Mouse (Mus musculus) CH12.LX (cell line): ENCODE results near the gene Sipa1l2.
A peak's percentile ranks its signal among the peaks of the same experiment; 100 is the strongest.

Experiments
- CTCF ChIP-seq, 2 experiments: IDR thresholded peaks in 1 of 2; conservative IDR thresholded peaks in 1 of 2; 2 replicates each; pipeline ENCODE4 v1.5.1; 2011 to 2012; ENCODE audit warnings: low read depth in 2 of 2, low read length in 2 of 2, improper control_type of control experiment in 1 of 2, inconsistent platforms in 1 of 2, mild to moderate bottlenecking in 1 of 2, moderate library complexity in 1 of 2
- EP300 ChIP-seq: IDR thresholded peaks from 2 replicates; pipeline ENCODE4 v1.6.1; 2011; ENCODE audit warnings: low read length, improper control_type of control experiment
- MAFK ChIP-seq: IDR thresholded peaks from 2 replicates; pipeline ENCODE4 v1.6.1; 2011; ENCODE audit warnings: low read length, improper control_type of control experiment; ENCODE audit not compliant: insufficient replicate concordance
- MAZ ChIP-seq: IDR thresholded peaks from 2 replicates; pipeline ENCODE4 v1.6.1; 2012; ENCODE audit warnings: low read depth, mild to moderate bottlenecking, inconsistent platforms, low read length, improper control_type of control experiment, moderate library complexity
- NRF1 ChIP-seq: IDR thresholded peaks from 2 replicates; pipeline ENCODE4 v1.6.1; 2014; ENCODE audit warnings: low read depth, mild to moderate bottlenecking, inconsistent platforms, low read length, improper control_type of control experiment, moderate library complexity
- POLR2A ChIP-seq: IDR thresholded peaks from 2 replicates; pipeline ENCODE4 v1.6.1; 2011; ENCODE audit warnings: low read depth, mild to moderate bottlenecking, improper control_type of control experiment, low read length
- POLR2AphosphoS2 ChIP-seq: IDR thresholded peaks from 2 replicates; pipeline ENCODE4 v1.6.1; 2011; ENCODE audit warnings: low read depth, low read length, improper control_type of control experiment
- RCOR1 ChIP-seq: conservative IDR thresholded peaks from 2 replicates; pipeline ENCODE4 v1.6.1; 2012; ENCODE audit warnings: low read depth, mild to moderate bottlenecking, inconsistent platforms, low read length, improper control_type of control experiment
- TCF12 ChIP-seq: IDR thresholded peaks from 2 replicates; pipeline ENCODE4 v1.6.1; 2014; ENCODE audit warnings: low read depth, mild to moderate bottlenecking, inconsistent platforms, low read length, improper control_type of control experiment
- ZC3H11A ChIP-seq: IDR thresholded peaks from 2 replicates; pipeline ENCODE4 v1.6.1; 2012; ENCODE audit warnings: low read depth, mild to moderate bottlenecking, inconsistent platforms, low read length, improper control_type of control experiment

- TF ChIP-seq ZC3H11A: no peak
- no peak for TF ChIP-seq EP300
- TF ChIP-seq CTCF (conservative IDR thresholded peaks at IDR 0.05 in 1 of 2, IDR thresholded peaks at IDR 0.05 in 1 of 2; ENCODE audit: low read depth in 2 of 2, low read length in 2 of 2): no peak
- TF ChIP-seq MAFK: no peak
- TF ChIP-seq MAZ: 0 out of 2 replicates have a peak, but pooled peaks have one; percentile 41
- TF ChIP-seq POLR2AphosphoS2: no peak
- TF ChIP-seq POLR2A: no peak
- no peak for TF ChIP-seq TCF12
- no peak for TF ChIP-seq NRF1
- no peak for TF ChIP-seq RCOR1
These were observed 10.4 kb downstream of the Sipa1l2 start for GRCm38 (mm10) chr8:125559066-125559653.
